Mouse (Mus musculus) neutrophil, adult 83 days (primary cell): Measurements from ENCODE around the gene Vmn1r210. TPM values are rescaled to one million over a fixed set of nuclear protein-coding genes. Genes with fewer than 3 reads are reported as not detected.

Source experiments
- total RNA-seq, 2 experiments: library from RNA; stranded (reverse); gene quantifications; one replicate each; pipeline ENCODE4 v1.2.4; 2023

The Vmn1r210 gene
- not detected for total RNA-seq

DNA sequence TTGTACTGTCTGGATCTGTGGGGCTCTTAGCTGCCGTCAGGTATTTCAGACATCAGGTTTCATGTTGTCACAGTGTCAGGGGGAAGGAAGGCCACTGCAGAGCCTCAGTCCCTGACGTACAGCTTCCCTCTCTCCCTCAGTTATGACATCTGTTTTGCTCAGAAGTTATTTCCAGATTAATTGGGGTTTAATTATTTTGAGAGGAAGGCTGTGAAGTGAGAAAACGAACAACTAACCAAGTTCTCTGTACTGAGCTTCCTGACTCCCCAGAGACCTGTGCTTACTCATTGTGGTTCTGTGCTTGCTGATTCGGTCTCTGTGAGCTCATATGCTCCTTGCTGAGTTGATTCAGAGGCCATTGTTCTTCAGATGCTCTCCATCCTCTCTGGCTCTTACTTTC, at the start of gene Vmn1r210:
Gene Vmn1r210, minus strand, starts transcription at position 101 of the 400 bp plus-strand sequence.

GRCm38 (mm10) chr13:22857461-22857860, 26.3 kb upstream of the Vmn1r210 start, which contains the start of gene Vmn1r211:
Gene Vmn1r211 (minus strand): TSS chr13:22857561.

GRCm38 (mm10) chr13:22809582-22809981, 21.6 kb downstream of the Vmn1r210 start, which contains the start of gene Vmn1r209:
Gene Vmn1r209 (minus strand): TSS chr13:22809682.

GRCm38 (mm10) chr13:22777300-22777699, 53.8 kb downstream of the Vmn1r210 start, which contains the start of gene Vmn1r208:
Gene Vmn1r208 (minus strand): TSS chr13:22777400.

Other genes with a start within 250 kb of the Vmn1r210 start
- gene Vmn1r205, start 238.3 kb downstream of the Vmn1r210 start, total RNA-seq = not detected
- not detected for gene Vmn1r206, start 207.1 kb downstream of the Vmn1r210 start, total RNA-seq
- gene Vmn1r207-ps, start 101.7 kb downstream of the Vmn1r210 start, total RNA-seq = under 1 TPM in 1 of 2 experiments, not detected in 1; 0.07 TPM
- not detected for gene Vmn1r208, start 53.9 kb downstream of the Vmn1r210 start, total RNA-seq
- gene Vmn1r209, start 21.7 kb downstream of the Vmn1r210 start, total RNA-seq = not detected
- not detected for gene Vmn1r211, start 26.2 kb upstream of the Vmn1r210 start, total RNA-seq
- gene Vmn1r212, start 52.9 kb upstream of the Vmn1r210 start, total RNA-seq = not detected
- not detected for gene Vmn1r213, start 176.3 kb upstream of the Vmn1r210 start, total RNA-seq
- gene Vmn1r214, start 199.1 kb upstream of the Vmn1r210 start, total RNA-seq = not detected
- not detected for gene Vmn1r215, start 236.7 kb upstream of the Vmn1r210 start, total RNA-seq